Mouse (Mus musculus) kidney, postnatal 0 days (tissue): ENCODE measurements around the gene Prr22. TPM values are rescaled to one million over a fixed set of nuclear protein-coding genes. Genes with fewer than 3 reads are reported as not detected.

Source experiments
- ATAC-seq: fragments of 200-750 bp; cut with Nextera tagmentation; replicated peaks from 2 replicates; pipeline ENCODE4 v1.8.0; 2017; ENCODE audit warnings: low read depth, moderate number of reproducible peaks, moderate TSS enrichment, moderate library complexity; ENCODE audit not compliant: low FRiP score
- DNase-seq: peaks from one replicate; pipeline ENCODE4 v3.0.0-alpha.2; 2016; ENCODE audit warnings: low spot score
- H3K27ac ChIP-seq: fragments of 300-500 bp; sonication (generic); 2 replicates; pipeline ENCODE4 v1.5.1; 2014; ENCODE audit warnings: mild to moderate bottlenecking
- H3K27me3 ChIP-seq: fragments of 300-500 bp; sonication (generic); 2 replicates; pipeline ENCODE4 v1.6.1; 2014; ENCODE audit warnings: low read length, mixed read lengths; ENCODE audit not compliant: insufficient read depth
- H3K36me3 ChIP-seq: fragments of 300-500 bp; sonication (generic); 2 replicates; pipeline ENCODE4 v1.6.1; 2014; ENCODE audit warnings: low read length, mixed read lengths; ENCODE audit not compliant: insufficient read depth
- H3K4me1 ChIP-seq: fragments of 300-500 bp; sonication (generic); replicated peaks from 2 replicates; pipeline ENCODE4 v1.6.1; 2014; ENCODE audit warnings: antibody characterized with exemption, low read length, mixed read lengths; ENCODE audit not compliant: insufficient read depth
- H3K4me2 ChIP-seq: fragments of 300-500 bp; sonication (generic); 2 replicates; pipeline ENCODE4 v1.6.1; 2014; ENCODE audit warnings: mild to moderate bottlenecking, low read length, moderate library complexity, mixed read lengths
- H3K4me3 ChIP-seq: fragments of 300-500 bp; sonication (generic); replicated peaks from 2 replicates; pipeline ENCODE4 v1.5.1; 2014; ENCODE audit warnings: low read depth, low read length
- H3K9ac ChIP-seq: fragments of 300-500 bp; sonication (generic); 2 replicates; pipeline ENCODE4 v1.6.1; 2014; ENCODE audit warnings: low read depth, low read length
- H3K9me3 ChIP-seq: fragments of 300-500 bp; sonication (generic); replicated peaks from 2 replicates; pipeline ENCODE4 v1.6.1; 2016; ENCODE audit warnings: low read length, inconsistent platforms, mixed read lengths
- CTCF ChIP-seq: IDR thresholded peaks from 2 replicates; pipeline ENCODE4 v1.5.1; 2016; ENCODE audit warnings: antibody characterized with exemption, low read depth, mild to moderate bottlenecking, moderate library complexity
- WGBS: fragments of 180-500 bp; shearing (Covaris S2); extraction: QIAGEN DNeasy Blood & Tissue Kit; methylation state at CpG from one replicate; pipeline ENCODE4 v1.1.7; 2014; 5-methylcytosine and 5-hydroxymethylcytosine counted together
- polyA plus RNA-seq: library from polyadenylated mRNA; unstranded; fragments of >200 nt; fragmentation: Nextera tagmentation; extraction: Ambion mirVana; gene quantifications from 2 replicates; pipeline ENCODE4 v1.2.1, GENCODE M21; 2015

Gene Prr22
- polyA plus RNA-seq, 1 experiment from 2014 or later = 0.71 TPM

- 78% methylated on average over 3 of the region's 3 CpGs for WGBS
- Histone ChIP-seq H3K27me3 (no peaks in the 10 kb centered on the region), H3K4me2 (no peak overlapping the region), H3K9me3 (no peaks in the 10 kb centered on the region), H3K4me1 (no peaks in the 10 kb centered on the region), H3K9ac (no peak overlapping the region), H3K27ac (no peak overlapping the region), H3K36me3 (no peaks in the 10 kb centered on the region), H3K4me3 (no peak overlapping the region)
- TF ChIP-seq CTCF = no peak
- ATAC-seq = no peak
- no peak for DNase-seq
Measured at GRCm38 (mm10) chr17:56799276-56799675, 29.2 kb downstream of the Prr22 start.

DNA sequence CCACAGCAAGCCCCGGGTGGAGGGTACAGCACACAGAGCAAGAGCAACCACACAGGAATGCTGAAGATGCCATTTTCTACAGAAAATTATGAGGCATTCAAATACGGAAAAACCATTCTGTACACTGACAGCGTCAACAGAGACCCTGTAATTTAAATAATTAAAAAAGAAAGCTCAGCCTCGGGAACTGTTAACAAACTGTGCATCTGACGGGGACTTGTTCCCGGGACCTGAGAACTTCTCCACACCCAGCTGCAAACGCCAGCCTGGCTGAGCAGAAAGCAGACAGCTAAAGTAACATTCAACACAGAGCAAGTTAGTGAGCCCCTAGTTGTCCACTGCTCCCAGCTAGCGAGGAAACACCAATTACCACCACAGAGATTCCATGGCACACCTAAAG, 32.0 kb downstream of the Prr22 start:
- DNase-seq (no peak), ATAC-seq (no peak)
- H3K36me3 ChIP-seq = no peaks in the 10 kb centered on the region
- H3K4me2 ChIP-seq = no peak overlapping the region
- 79% methylated on average over 8 of the region's 8 CpGs for WGBS
- no peak overlapping the region for H3K27ac ChIP-seq
- no peak overlapping the region for H3K9ac ChIP-seq
- no peaks in the 10 kb centered on the region for H3K9me3 ChIP-seq
- no peaks in the 10 kb centered on the region for H3K27me3 ChIP-seq
- H3K4me3 ChIP-seq = no peak overlapping the region
- no peak for TF ChIP-seq CTCF
- no peaks in the 10 kb centered on the region for H3K4me1 ChIP-seq

- no peaks in the 10 kb centered on the region for H3K9me3 ChIP-seq
- no peak overlapping the region for H3K4me2 ChIP-seq
- H3K36me3 ChIP-seq = no peaks in the 10 kb centered on the region
- WGBS = 68% methylated on average over 5 of the region's 5 CpGs
- H3K27me3 ChIP-seq = no peaks in the 10 kb centered on the region
- H3K9ac ChIP-seq = no peak overlapping the region
- H3K4me1 ChIP-seq = no peaks in the 10 kb centered on the region
- no peak overlapping the region for H3K27ac ChIP-seq
- H3K4me3 ChIP-seq = no peak overlapping the region
- TF ChIP-seq CTCF = no peak
- DNase-seq (no peak), ATAC-seq (no peak)
Measured at GRCm38 (mm10) chr17:56804952-56805351, 34.9 kb downstream of the Prr22 start.

DNA sequence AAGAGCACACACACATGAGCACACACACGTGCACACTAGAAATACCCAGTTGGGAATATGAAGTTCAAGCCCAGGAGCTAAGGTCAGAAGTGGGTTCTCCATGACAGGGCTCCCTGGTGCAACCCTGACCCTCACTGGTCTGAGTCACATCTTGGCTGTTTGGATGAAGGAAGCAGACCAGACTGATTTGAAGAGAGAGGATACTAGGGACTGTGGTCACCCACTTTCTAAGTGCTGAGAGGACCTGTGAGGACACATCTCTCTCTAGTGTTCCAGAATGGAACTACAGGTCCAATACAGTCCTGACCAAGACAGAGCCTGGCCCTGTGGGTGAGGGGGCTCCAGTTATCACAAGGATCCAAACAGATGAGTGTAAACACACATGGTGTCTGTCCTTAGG, 35.7 kb downstream of the Prr22 start:
- no peak overlapping the region for H3K4me2 ChIP-seq
- TF ChIP-seq CTCF = peak; percentile 52; the same call in 1 of the 2 replicates
- DNase-seq (peak; percentile 23), ATAC-seq (no peak)
- H3K4me3 ChIP-seq = no peak overlapping the region
- no peaks in the 10 kb centered on the region for H3K36me3 ChIP-seq
- no peak overlapping the region for H3K27ac ChIP-seq
- H3K4me1 ChIP-seq = no peaks in the 10 kb centered on the region
- H3K9ac ChIP-seq = no peak overlapping the region
- WGBS = 79% methylated on average over 1 of the region's 1 CpGs
- H3K9me3 ChIP-seq = no peaks in the 10 kb centered on the region
- no peaks in the 10 kb centered on the region for H3K27me3 ChIP-seq

GRCm38 (mm10) chr17:56808518-56808917, 38.5 kb downstream of the Prr22 start:
- no peak overlapping the region for H3K4me3 ChIP-seq
- no peaks in the 10 kb centered on the region for H3K4me1 ChIP-seq
- ATAC-seq (peak; percentile 70), DNase-seq (peak; percentile 90)
- no peaks in the 10 kb centered on the region for H3K27me3 ChIP-seq
- no peak overlapping the region for H3K9ac ChIP-seq
- TF ChIP-seq CTCF = peak; percentile 98
- H3K27ac ChIP-seq = no peak overlapping the region
- no peak overlapping the region for H3K4me2 ChIP-seq
- WGBS = 12% methylated on average over 9 of the region's 9 CpGs
- H3K36me3 ChIP-seq = no peaks in the 10 kb centered on the region
- no peaks in the 10 kb centered on the region for H3K9me3 ChIP-seq

- peak; percentile 67 for DNase-seq
- Histone ChIP-seq H3K27ac (no peak overlapping the region), H3K4me3 (no peak overlapping the region)
Measured at GRCm38 (mm10) chr17:56810245-56810644, 40.2 kb downstream of the Prr22 start.

GRCm38 (mm10) chr17:56814316-56815056, 44.4 kb downstream of the Prr22 start:
- 19% methylated on average over 24 of the region's 24 CpGs for WGBS
- no peak for TF ChIP-seq CTCF
- no peaks in the 10 kb centered on the region for H3K36me3 ChIP-seq
- H3K27ac ChIP-seq = no peak overlapping the region
- no peak overlapping the region for H3K4me3 ChIP-seq
- DNase-seq (peak; percentile 82), ATAC-seq (0 out of 2 replicates have a peak, but pooled peaks have one; percentile 37)
- no peaks in the 10 kb centered on the region for H3K27me3 ChIP-seq
- H3K4me2 ChIP-seq = no peak overlapping the region
- no peak overlapping the region for H3K9ac ChIP-seq
- no peaks in the 10 kb centered on the region for H3K4me1 ChIP-seq
- H3K9me3 ChIP-seq = no peaks in the 10 kb centered on the region

More at GRCm38 (mm10) chr17:56810245-56810644, 40.2 kb downstream of the Prr22 start:
- Histone ChIP-seq H3K9ac (no peak overlapping the region), H3K36me3 (no peaks in the 10 kb centered on the region), H3K9me3 (no peaks in the 10 kb centered on the region), H3K27me3 (no peaks in the 10 kb centered on the region), H3K4me1 (no peaks in the 10 kb centered on the region), H3K4me2 (no peak overlapping the region)
- ATAC-seq = peak; percentile 15; the same call in 1 of the 2 replicates
- WGBS = 7% methylated on average over 3 of the region's 3 CpGs
- TF ChIP-seq CTCF = no peak
